Mouse (Mus musculus) hindbrain, postnatal 0 days (tissue): ENCODE data around the gene Ttf2. TPM values are rescaled to one million over a fixed set of nuclear protein-coding genes. Genes with fewer than 3 reads are reported as not detected.

ENCODE experiments used
- ATAC-seq: fragments of 200-750 bp; cut with Nextera tagmentation; 2 replicates; pipeline ENCODE4 v1.8.0; 2017; ENCODE audit warnings: mild to moderate bottlenecking, moderate TSS enrichment, moderate library complexity
- DNase-seq: peaks from one replicate; pipeline ENCODE4 v3.0.0-alpha.2; 2015; ENCODE audit warnings: low spot score
- H3K27ac ChIP-seq: fragments of 300-500 bp; sonication (generic); 2 replicates; pipeline ENCODE4 v1.5.1; 2014; ENCODE audit warnings: mild to moderate bottlenecking
- H3K27me3 ChIP-seq: fragments of 300-500 bp; sonication (generic); 2 replicates; pipeline ENCODE4 v1.6.1; 2014; ENCODE audit warnings: low read length, mixed read lengths; ENCODE audit not compliant: insufficient read depth
- H3K36me3 ChIP-seq: fragments of 300-500 bp; sonication (generic); 2 replicates; pipeline ENCODE4 v1.6.1; 2014; ENCODE audit warnings: low read length, mixed read lengths; ENCODE audit not compliant: insufficient read depth
- H3K4me1 ChIP-seq: fragments of 300-500 bp; sonication (generic); 2 replicates; pipeline ENCODE4 v1.6.1; 2014; ENCODE audit warnings: antibody characterized with exemption, low read length, mixed read lengths; ENCODE audit not compliant: insufficient read depth
- H3K4me2 ChIP-seq: fragments of 300-500 bp; sonication (generic); 2 replicates; pipeline ENCODE4 v1.6.1; 2014; ENCODE audit warnings: low read depth, mild to moderate bottlenecking, low read length, moderate library complexity, mixed read lengths
- H3K4me3 ChIP-seq: fragments of 300-500 bp; sonication (generic); 2 replicates; pipeline ENCODE4 v1.5.1; 2014; ENCODE audit warnings: low read length
- H3K9ac ChIP-seq: fragments of 300-500 bp; sonication (generic); replicated peaks from 2 replicates; pipeline ENCODE4 v1.6.1; 2014; ENCODE audit warnings: mild to moderate bottlenecking, low read length, moderate library complexity, mixed read lengths
- H3K9me3 ChIP-seq: fragments of 300-500 bp; sonication (generic); 2 replicates; pipeline ENCODE4 v1.6.1; 2016; ENCODE audit warnings: low read length, mixed read lengths
- CTCF ChIP-seq: IDR thresholded peaks from 2 replicates; pipeline ENCODE4 v1.5.1; 2016; ENCODE audit warnings: antibody characterized with exemption, control low read depth, low read depth
- WGBS: fragments of 180-500 bp; shearing (Covaris S2); extraction: QIAGEN DNeasy Blood & Tissue Kit; methylation state at CpG from one replicate; pipeline ENCODE4 v1.1.7; 2014; 5-methylcytosine and 5-hydroxymethylcytosine counted together
- polyA plus RNA-seq: library from polyadenylated mRNA; unstranded; fragments of >200 nt; fragmentation: Nextera tagmentation; extraction: Ambion mirVana; gene quantifications from 2 replicates; pipeline ENCODE4 v1.2.1, GENCODE M21; 2015
- total RNA-seq: library from RNA; depleted of rRNA; stranded (reverse); fragments of >200 nt; gene quantifications from 2 replicates; pipeline ENCODE4 v1.2.3, GENCODE M21; 2014; rRNA removed

Ttf2 gene
- total and polyA plus RNA-seq, 2 experiments from 2014 or later: 3.3 to 8.4 TPM

- DNase-seq: no peak
- TF ChIP-seq CTCF: no peak
- H3K27ac ChIP-seq: no peak overlapping the region
- no peaks in the 10 kb centered on the region for H3K27me3 ChIP-seq
- ATAC-seq: no peak
- H3K4me1 ChIP-seq: no peaks in the 10 kb centered on the region
- WGBS: 59% methylated on average over 6 of the region's 6 CpGs
- no peaks in the 10 kb centered on the region for H3K9me3 ChIP-seq
- no peak overlapping the region for H3K4me2 ChIP-seq
- H3K36me3 ChIP-seq: no peaks in the 10 kb centered on the region
- H3K9ac ChIP-seq: no peak overlapping the region
- no peak overlapping the region for H3K4me3 ChIP-seq
These were observed 74.0 kb downstream of the Ttf2 start for GRCm38 (mm10) chr3:100895500-100895899.

GRCm38 (mm10) chr3:100892383-100893335 lies 76.8 kb downstream of the Ttf2 start:
- WGBS: 74% methylated on average over 11 of the region's 11 CpGs
- no peak overlapping the region for H3K9ac ChIP-seq

GRCm38 (mm10) chr3:100890406-100890805 lies 79.1 kb downstream of the Ttf2 start:
- no peak for TF ChIP-seq CTCF
- Histone ChIP-seq H3K4me1 (no peaks in the 10 kb centered on the region), H3K36me3 (no peaks in the 10 kb centered on the region), H3K9ac (no peak overlapping the region), H3K27me3 (no peaks in the 10 kb centered on the region), H3K9me3 (no peaks in the 10 kb centered on the region), H3K4me2 (no peak overlapping the region), H3K27ac (no peak overlapping the region), H3K4me3 (no peak overlapping the region)
- WGBS: 87% methylated on average over 3 of the region's 3 CpGs
- DNase-seq (no peak), ATAC-seq (no peak)

More at GRCm38 (mm10) chr3:100892383-100893335, 76.8 kb downstream of the Ttf2 start:
- H3K27me3 ChIP-seq: no peaks in the 10 kb centered on the region
- ATAC-seq (no peak), DNase-seq (no peak)
- no peaks in the 10 kb centered on the region for H3K9me3 ChIP-seq
- no peak overlapping the region for H3K4me2 ChIP-seq
- no peak overlapping the region for H3K4me3 ChIP-seq
- no peak overlapping the region for H3K27ac ChIP-seq
- no peak for TF ChIP-seq CTCF
- H3K4me1 ChIP-seq: no peaks in the 10 kb centered on the region
- H3K36me3 ChIP-seq: no peaks in the 10 kb centered on the region

GRCm38 (mm10) chr3:100889234-100889633 lies 80.2 kb downstream of the Ttf2 start:
- 89% methylated on average over 1 of the region's 1 CpGs for WGBS
- Histone ChIP-seq H3K27ac (no peak overlapping the region), H3K4me3 (no peak overlapping the region), H3K9ac (no peak overlapping the region), H3K4me1 (no peaks in the 10 kb centered on the region), H3K27me3 (no peaks in the 10 kb centered on the region), H3K36me3 (no peaks in the 10 kb centered on the region), H3K4me2 (no peak overlapping the region), H3K9me3 (no peaks in the 10 kb centered on the region)
- DNase-seq (no peak), ATAC-seq (no peak)
- TF ChIP-seq CTCF: no peak

Other genes with a start within 250 kb of the Ttf2 start
- gene Vtcn1, start 144.2 kb downstream of the Ttf2 start, total RNA-seq: not detected in 2 replicates
- gene Vtcn1, start 144.2 kb downstream of the Ttf2 start, polyA plus RNA-seq: 0.05 TPM in 1 of 2 replicates, not detected in the other
- gene Trim45, start 47.5 kb downstream of the Ttf2 start, total RNA-seq: 9.0 and 9.9 TPM in 2 replicates
- 5.2 and 5.9 TPM in 2 replicates for gene Trim45, start 47.5 kb downstream of the Ttf2 start, polyA plus RNA-seq
- 0.36 and 0.68 TPM in 2 replicates for gene Cd101, start 59.9 kb upstream of the Ttf2 start, total RNA-seq
- gene Cd101, start 59.9 kb upstream of the Ttf2 start, polyA plus RNA-seq: 0.13 TPM in 1 of 2 replicates, not detected in the other
- gene Ptgfrn, start 140.6 kb upstream of the Ttf2 start, total RNA-seq: 51.0 and 52.5 TPM in 2 replicates
- gene Ptgfrn, start 140.6 kb upstream of the Ttf2 start, polyA plus RNA-seq: 3.9 and 4.1 TPM in 2 replicates